Mouse (Mus musculus) limb, embryonic 12.5 days (tissue): Measurements from ENCODE around the gene Tgfbr3l. TPM values are rescaled to one million over a fixed set of nuclear protein-coding genes. Genes with fewer than 3 reads are reported as not detected.

ENCODE experiments used
- ATAC-seq: fragments of 200-750 bp; cut with Nextera tagmentation; 2 replicates; pipeline ENCODE4 v1.8.0; 2017; ENCODE audit warnings: low read depth, moderate TSS enrichment; ENCODE audit not compliant: insufficient number of reproducible peaks, insufficient read depth, low FRiP score, low TSS enrichment
- H3K27ac ChIP-seq: fragments of 300-500 bp; sonication (generic); 2 replicates; pipeline ENCODE4 v1.5.1; 2016; ENCODE audit warnings: mild to moderate bottlenecking, moderate library complexity
- H3K27me3 ChIP-seq: fragments of 300-500 bp; sonication (generic); 2 replicates; pipeline ENCODE4 v1.6.1; 2016; ENCODE audit warnings: mild to moderate bottlenecking, moderate library complexity
- H3K36me3 ChIP-seq: fragments of 300-500 bp; sonication (generic); 2 replicates; pipeline ENCODE4 v1.6.1; 2016; ENCODE audit warnings: mild to moderate bottlenecking, moderate library complexity
- H3K4me1 ChIP-seq: fragments of 300-500 bp; sonication (generic); replicated peaks from 2 replicates; pipeline ENCODE4 v1.6.1; 2016
- H3K4me2 ChIP-seq: fragments of 300-500 bp; sonication (generic); 2 replicates; pipeline ENCODE4 v1.6.1; 2016; ENCODE audit warnings: mild to moderate bottlenecking, moderate library complexity
- H3K4me3 ChIP-seq: fragments of 300-500 bp; sonication (generic); replicated peaks from 2 replicates; pipeline ENCODE4 v1.5.1; 2016; ENCODE audit warnings: mild to moderate bottlenecking
- H3K9ac ChIP-seq: fragments of 300-500 bp; sonication (generic); replicated peaks from 2 replicates; pipeline ENCODE4 v1.6.1; 2016; ENCODE audit warnings: mild to moderate bottlenecking, moderate library complexity
- H3K9me3 ChIP-seq: fragments of 300-500 bp; sonication (generic); 2 replicates; pipeline ENCODE4 v1.6.1; 2016; ENCODE audit warnings: mild to moderate bottlenecking, moderate library complexity
- WGBS: fragments of 180-500 bp; shearing (Covaris S2); methylation state at CpG from one replicate; pipeline ENCODE4 v1.1.7; 2016; 5-methylcytosine and 5-hydroxymethylcytosine counted together
- polyA plus RNA-seq: library from polyadenylated mRNA; unstranded; fragments of >200 nt; fragmentation: Nextera tagmentation; extraction: Ambion mirVana; gene quantifications from 2 replicates; pipeline ENCODE4 v1.2.1, GENCODE M21; 2016

Gene Tgfbr3l
- 5.5 and 6.5 TPM in 2 replicates for polyA plus RNA-seq

DNA sequence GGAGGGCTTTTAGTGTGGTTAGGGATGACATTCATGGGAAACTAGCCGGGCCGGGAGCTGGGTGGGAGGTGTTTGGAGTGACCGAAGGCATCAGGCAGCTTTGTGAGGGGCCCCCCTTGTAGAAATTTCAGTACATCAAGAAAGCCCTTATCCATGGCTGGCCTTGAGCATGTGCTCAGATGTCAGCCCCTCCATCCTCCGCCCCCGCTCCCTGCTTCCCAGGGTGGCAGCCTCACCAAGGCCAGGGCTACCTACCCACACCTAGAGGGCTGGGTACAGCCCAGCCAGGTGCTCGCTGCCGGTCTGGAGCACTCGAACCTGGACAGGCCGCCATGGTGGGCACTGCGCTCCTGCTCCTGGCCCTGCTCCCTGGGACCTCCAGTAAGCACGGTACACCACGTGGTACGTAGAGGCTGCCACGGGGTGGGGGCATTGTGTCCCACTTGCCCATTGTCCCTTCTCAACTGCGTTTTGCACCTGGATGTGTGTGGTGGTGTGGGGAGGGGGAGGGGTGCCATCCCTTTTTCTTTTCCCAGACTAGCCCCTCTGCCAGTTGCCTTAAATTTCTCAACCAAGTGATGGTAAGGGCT lies at the start of gene Tgfbr3l:
Gene Tgfbr3l (plus strand): TSS at position 264 of the 590 bp plus-strand sequence.
- Histone ChIP-seq H3K9ac (peak within 1 kb of the TSS; percentile 47; the same call in 1 of the 2 replicates), H3K4me1 (peaks cover 29% of the 10 kb centered on the region), H3K4me2 (peak within 1 kb of the TSS; percentile 27; the same call in 1 of the 2 replicates), H3K27me3 (peaks cover 4% of the 10 kb centered on the region), H3K36me3 (peaks cover 71% of the 10 kb centered on the region), H3K27ac (peak within 1 kb of the TSS; percentile 72; the same call in 1 of the 2 replicates), H3K9me3 (no peaks in the 10 kb centered on the region), H3K4me3 (no peak within 1 kb of the TSS)
- no peak for ATAC-seq
- WGBS = 83% methylated on average over 15 of the region's 15 CpGs

DNA sequence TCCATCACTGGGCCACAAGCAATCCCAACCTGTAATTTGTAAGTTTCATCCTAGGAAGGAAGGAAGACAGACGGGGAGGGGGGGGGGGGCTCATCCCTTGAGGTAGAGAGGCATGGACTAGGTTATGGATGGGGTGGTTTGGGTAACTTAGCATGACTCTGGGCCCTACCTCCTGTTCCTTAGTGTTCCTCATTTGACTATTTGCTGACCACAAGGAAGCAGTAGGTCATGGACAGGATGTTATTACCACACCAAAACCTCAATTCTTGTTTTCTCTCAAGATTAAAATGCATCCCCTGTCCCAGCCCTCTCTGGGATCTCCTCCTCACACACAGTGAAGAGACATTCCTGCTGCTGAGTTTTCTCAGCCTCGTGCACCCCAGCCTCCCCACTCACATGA lies 46.7 kb upstream of the Tgfbr3l start:
- Histone ChIP-seq H3K4me1 (peaks cover 5% of the 10 kb centered on the region), H3K9me3 (no peaks in the 10 kb centered on the region), H3K4me2 (no peak overlapping the region), H3K4me3 (no peak overlapping the region), H3K9ac (no peak overlapping the region), H3K36me3 (peaks cover 17% of the 10 kb centered on the region; the same call in 1 of the 2 replicates), H3K27ac (no peak overlapping the region), H3K27me3 (peaks cover 30% of the 10 kb centered on the region)
- 78% methylated on average over 2 of the region's 2 CpGs for WGBS
- ATAC-seq = no peak

DNA sequence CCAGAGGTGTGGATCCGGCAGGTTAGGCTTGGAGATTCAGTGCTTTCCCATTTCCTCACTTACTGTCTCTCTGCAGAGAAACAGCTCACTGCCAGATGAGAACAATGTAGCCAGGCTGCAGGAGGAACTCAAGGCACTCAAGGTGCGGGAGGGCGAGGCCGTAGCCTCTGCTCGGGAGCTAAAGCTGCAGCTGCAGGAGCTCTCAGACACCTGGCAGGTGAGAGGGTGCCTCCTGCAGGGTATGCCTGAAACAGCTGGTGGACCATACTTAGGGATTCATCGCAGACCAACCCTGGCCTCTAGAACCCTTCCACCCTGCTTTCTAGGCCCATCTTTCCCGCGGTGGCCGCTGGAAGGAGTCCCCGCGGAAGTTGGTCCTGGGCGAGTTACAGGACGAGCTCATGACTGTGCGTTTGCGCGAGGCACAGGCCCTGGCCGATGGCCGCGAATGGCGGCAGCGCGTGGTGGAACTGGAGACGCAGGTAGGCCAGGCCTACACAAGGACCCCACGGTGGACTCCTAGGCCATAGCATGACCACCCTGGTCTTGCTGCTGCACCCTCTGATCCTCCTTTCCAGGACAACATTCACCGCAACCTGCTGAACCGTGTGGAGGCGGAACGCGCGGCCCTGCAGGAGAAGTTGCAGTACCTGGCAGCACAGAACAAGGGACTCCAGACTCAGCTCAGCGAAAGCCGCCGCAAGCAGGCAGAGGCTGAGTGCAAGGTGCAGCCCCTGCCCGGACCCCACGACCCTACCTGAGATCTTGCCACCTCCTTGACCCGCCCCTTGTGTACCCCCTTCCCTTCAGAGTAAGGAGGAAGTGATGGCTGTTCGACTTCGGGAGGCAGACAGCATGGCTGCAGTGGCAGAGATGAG lies 42.5 kb upstream of the Tgfbr3l start:
- H3K4me1 ChIP-seq = peaks cover 12% of the 10 kb centered on the region
- peak overlapping the region; percentile 34 for H3K4me2 ChIP-seq
- 8% methylated on average over 38 of the region's 38 CpGs for WGBS
- no peak overlapping the region for H3K27ac ChIP-seq
- peak overlapping the region; percentile 22 for H3K4me3 ChIP-seq
- H3K9me3 ChIP-seq = 0 out of 2 replicates have a peak, but pooled peaks cover 5% of the 10 kb centered on the region
- ATAC-seq = peak; percentile 7; the same call in 1 of the 2 replicates
- H3K9ac ChIP-seq = peak overlapping the region; percentile 47; the same call in 1 of the 2 replicates
- H3K27me3 ChIP-seq = peaks cover 59% of the 10 kb centered on the region
- H3K36me3 ChIP-seq = peaks cover 18% of the 10 kb centered on the region; the same call in 1 of the 2 replicates

GRCm38 (mm10) chr8:4206182-4207015 lies 41.6 kb upstream of the Tgfbr3l start:
- peak overlapping the region; percentile 47; the same call in 1 of the 2 replicates for H3K9ac ChIP-seq
- no peak overlapping the region for H3K27ac ChIP-seq
- H3K9me3 ChIP-seq = 0 out of 2 replicates have a peak, but pooled peaks cover 5% of the 10 kb centered on the region
- peaks cover 18% of the 10 kb centered on the region; the same call in 1 of the 2 replicates for H3K36me3 ChIP-seq
- WGBS = 8% methylated on average over 44 of the region's 44 CpGs
- peak overlapping the region; percentile 34 for H3K4me2 ChIP-seq
- H3K4me3 ChIP-seq = peak overlapping the region; percentile 22
- peak; percentile 21; the same call in 1 of the 2 replicates for ATAC-seq
- peaks cover 12% of the 10 kb centered on the region for H3K4me1 ChIP-seq
- peaks cover 64% of the 10 kb centered on the region for H3K27me3 ChIP-seq

- Histone ChIP-seq H3K4me1 (peaks cover 12% of the 10 kb centered on the region), H3K9me3 (0 out of 2 replicates have a peak, but pooled peaks cover 5% of the 10 kb centered on the region), H3K4me3 (no peak overlapping the region), H3K27ac (no peak overlapping the region), H3K4me2 (no peak overlapping the region), H3K27me3 (peaks cover 65% of the 10 kb centered on the region), H3K9ac (no peak overlapping the region), H3K36me3 (peaks cover 18% of the 10 kb centered on the region; the same call in 1 of the 2 replicates)
- WGBS = 41% methylated on average over 2 of the region's 2 CpGs
- no peak for ATAC-seq
These were observed 41.0 kb upstream of the Tgfbr3l start for GRCm38 (mm10) chr8:4207016-4207350.

- 0 out of 2 replicates have a peak, but pooled peaks cover 9% of the 10 kb centered on the region for H3K36me3 ChIP-seq
- H3K9me3 ChIP-seq = 0 out of 2 replicates have a peak, but pooled peaks cover 5% of the 10 kb centered on the region
- H3K27ac ChIP-seq = no peak overlapping the region
- WGBS = 85% methylated on average over 6 of the region's 6 CpGs
- no peak overlapping the region for H3K4me3 ChIP-seq
- H3K4me1 ChIP-seq = peaks cover 33% of the 10 kb centered on the region
- no peak overlapping the region for H3K4me2 ChIP-seq
- H3K9ac ChIP-seq = no peak overlapping the region
- H3K27me3 ChIP-seq = peaks cover 74% of the 10 kb centered on the region
- no peak for ATAC-seq
These were observed 36.9 kb upstream of the Tgfbr3l start for GRCm38 (mm10) chr8:4211097-4211496.

GRCm38 (mm10) chr8:4212809-4213209 lies 35.2 kb upstream of the Tgfbr3l start:
- Histone ChIP-seq H3K27me3 (peaks cover 74% of the 10 kb centered on the region), H3K36me3 (0 out of 2 replicates have a peak, but pooled peaks cover 9% of the 10 kb centered on the region), H3K27ac (no peak overlapping the region), H3K4me2 (peak overlapping the region; percentile 91), H3K4me1 (peaks cover 38% of the 10 kb centered on the region), H3K9ac (peak overlapping the region; percentile 57; the same call in 1 of the 2 replicates), H3K4me3 (peak overlapping the region; percentile 46), H3K9me3 (0 out of 2 replicates have a peak, but pooled peaks cover 5% of the 10 kb centered on the region)
- WGBS = under 1% methylated on average over 25 of the region's 25 CpGs
- ATAC-seq = peak; percentile 21

DNA sequence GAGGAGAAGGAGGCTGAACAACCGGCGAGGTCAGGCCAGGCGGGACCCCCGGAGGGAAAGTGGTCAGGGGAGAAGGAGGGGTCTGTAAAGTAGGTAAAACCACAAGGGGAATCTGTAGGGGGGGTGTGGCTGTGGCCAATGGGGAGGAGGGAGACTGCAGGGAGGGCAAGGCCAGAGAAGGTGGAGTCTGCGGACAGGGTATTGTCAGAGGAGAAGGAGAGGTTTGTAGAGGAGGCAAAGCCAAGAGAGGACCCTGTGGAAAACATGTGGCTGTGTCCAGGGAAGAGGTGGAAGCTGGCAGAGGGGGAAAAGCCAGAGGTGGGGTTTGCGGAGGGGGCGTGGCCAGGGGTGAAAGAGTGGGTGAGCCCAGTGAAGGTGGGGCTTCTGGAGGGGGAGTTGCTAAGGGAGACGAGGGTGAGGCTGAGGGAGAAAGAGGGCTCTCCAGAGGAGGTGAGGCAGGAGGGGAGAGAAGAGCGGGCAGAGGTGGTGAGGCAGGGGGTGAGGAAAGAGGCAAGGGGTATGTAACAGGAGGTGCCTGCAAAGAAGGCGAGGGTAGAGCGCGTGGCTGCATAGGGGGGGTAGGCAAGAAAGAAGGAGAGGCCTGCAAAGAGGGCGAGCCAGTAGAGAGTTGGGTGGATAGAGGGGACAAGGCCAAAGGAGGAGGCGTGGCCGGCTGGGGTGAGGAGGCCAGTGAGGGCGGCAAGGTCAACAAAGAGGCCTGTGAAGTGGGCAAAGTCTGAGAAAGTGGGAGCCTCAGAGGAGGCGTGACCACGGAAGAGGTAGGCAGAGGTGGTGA lies 34.6 kb upstream of the Tgfbr3l start:
- H3K4me2 ChIP-seq = peak overlapping the region; percentile 91
- WGBS = under 1% methylated on average over 18 of the region's 18 CpGs
- H3K27me3 ChIP-seq = peaks cover 74% of the 10 kb centered on the region
- H3K27ac ChIP-seq = no peak overlapping the region
- peaks cover 38% of the 10 kb centered on the region for H3K4me1 ChIP-seq
- peak; percentile 71 for ATAC-seq
- 0 out of 2 replicates have a peak, but pooled peaks cover 5% of the 10 kb centered on the region for H3K9me3 ChIP-seq
- 0 out of 2 replicates have a peak, but pooled peaks cover 9% of the 10 kb centered on the region for H3K36me3 ChIP-seq
- H3K9ac ChIP-seq = peak overlapping the region; percentile 57
- H3K4me3 ChIP-seq = peak overlapping the region; percentile 46

- H3K9ac ChIP-seq = peak overlapping the region; percentile 44; the same call in 1 of the 2 replicates
- H3K4me1 ChIP-seq = peaks cover 38% of the 10 kb centered on the region
- 8% methylated on average over 33 of the region's 33 CpGs for whole genome bisulfite sequencing
- peak overlapping the region; percentile 91 for H3K4me2 ChIP-seq
- peaks cover 72% of the 10 kb centered on the region for H3K27me3 ChIP-seq
- H3K9me3 ChIP-seq = 0 out of 2 replicates have a peak, but pooled peaks cover 2% of the 10 kb centered on the region
- 0 out of 2 replicates have a peak, but pooled peaks cover 9% of the 10 kb centered on the region for H3K36me3 ChIP-seq
- peak; percentile 34; the same call in 1 of the 2 replicates for ATAC-seq
- no peak overlapping the region for H3K27ac ChIP-seq
- H3K4me3 ChIP-seq = peak overlapping the region; percentile 46
These were observed 33.7 kb upstream of the Tgfbr3l start for GRCm38 (mm10) chr8:4214006-4214980.
